Mouse (Mus musculus) pancreas, adult 10 weeks (tissue): ENCODE measurements around the gene Vmn2r76. TPM values are rescaled to one million over a fixed set of nuclear protein-coding genes. Genes with fewer than 3 reads are reported as not detected.

ENCODE experiments used
- polyA plus RNA-seq: library from polyadenylated mRNA; stranded (reverse); fragments of 350-450 nt; fragmentation: Illumina TruSeq; extraction: RNeasy Lipid Tissue Mini Kit (QIAGEN cat#74804); gene quantifications from one replicate; pipeline ENCODE4 v1.2.3, GENCODE M21; 2015; ENCODE audit warnings: low read depth, low replicate concordance; ENCODE audit not compliant: insufficient read depth

The Vmn2r76 gene
- polyA plus RNA-seq = not detected

DNA sequence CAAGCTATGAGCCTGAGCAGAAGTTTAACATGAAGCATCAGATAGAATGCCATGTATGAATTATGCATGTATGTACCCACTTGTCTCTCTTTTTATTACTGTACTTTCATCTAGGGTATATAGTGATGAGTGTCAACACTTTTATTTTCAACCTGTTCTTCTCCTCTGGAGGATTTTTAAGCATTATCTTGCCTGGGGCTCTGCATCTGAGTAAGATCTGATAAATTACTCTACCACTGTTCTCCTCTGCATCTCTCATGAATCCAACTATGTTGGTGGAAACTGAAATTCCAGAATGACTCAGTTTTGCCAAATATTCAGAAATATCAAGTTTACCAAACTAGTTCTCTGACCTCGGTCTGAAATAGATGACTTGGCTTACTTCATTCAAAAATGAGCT is at the start of gene Vmn2r76:
Vmn2r76 (minus strand) TSS at position 101 of the 400 bp plus-strand sequence.

DNA sequence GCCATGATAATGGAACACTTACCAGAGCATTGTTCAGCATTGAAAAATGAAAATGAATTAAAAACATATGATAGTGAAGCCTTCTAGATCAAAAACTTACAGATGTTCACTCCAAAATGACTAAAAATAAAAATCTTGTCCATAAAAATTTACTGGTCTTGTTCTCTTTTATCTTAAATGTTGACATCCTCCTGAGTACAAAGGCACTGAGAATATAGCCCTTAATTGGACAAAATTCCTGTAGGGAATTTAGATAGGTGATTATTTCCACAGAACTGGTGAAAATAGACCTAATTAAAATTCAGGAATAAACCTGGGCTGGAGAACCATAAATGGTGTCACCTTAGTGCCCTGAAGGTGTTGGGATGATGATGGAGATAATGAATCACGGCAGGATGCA is 31.0 kb upstream of the Vmn2r76 start, which contains the start of gene Olfr310:
Olfr310 (minus strand) TSS at position 101 of the 400 bp plus-strand sequence.

DNA sequence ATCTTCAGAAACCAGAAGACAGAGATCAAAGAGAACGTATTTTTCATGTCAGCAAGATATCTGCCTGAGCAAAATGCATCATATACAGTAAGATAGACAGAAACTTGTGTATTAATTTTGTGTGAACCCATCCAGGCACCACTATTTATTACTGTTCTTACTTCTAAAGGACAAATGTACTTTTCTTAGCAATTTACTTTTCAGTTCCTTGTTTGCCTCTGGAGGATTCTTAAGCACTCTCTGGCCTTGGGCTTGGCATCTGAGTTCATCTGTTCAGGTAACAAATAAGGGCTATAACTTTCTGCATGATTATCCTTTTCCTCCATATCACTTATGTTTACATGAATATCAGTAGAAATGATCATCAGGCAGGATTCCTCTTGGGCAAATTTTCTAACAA is 74.4 kb downstream of the Vmn2r76 start, which contains the start of gene Vmn2r75:
Vmn2r75 (minus strand) TSS at position 101 of the 400 bp plus-strand sequence.

Other genes starting within 250 kb of the Vmn2r76 start
- not detected for gene Vmn2r75, start 74.5 kb downstream of the Vmn2r76 start, polyA plus RNA-seq
- not detected for gene Olfr310, start 30.9 kb upstream of the Vmn2r76 start, polyA plus RNA-seq
- gene Olfr309, start 67.4 kb upstream of the Vmn2r76 start, polyA plus RNA-seq = not detected
- not detected for gene Olfr308, start 79.3 kb upstream of the Vmn2r76 start, polyA plus RNA-seq
- gene Olfr307, start 91.3 kb upstream of the Vmn2r76 start, polyA plus RNA-seq = not detected
- not detected for gene Olfr305, start 120.6 kb upstream of the Vmn2r76 start, polyA plus RNA-seq
- gene Olfr304, start 140.3 kb upstream of the Vmn2r76 start, polyA plus RNA-seq = not detected
- gene Olfr303, start 151.5 kb upstream of the Vmn2r76 start, polyA plus RNA-seq = not detected
- not detected for gene Olfr301, start 157.5 kb upstream of the Vmn2r76 start, polyA plus RNA-seq
- not detected for gene Olfr299, start 213.6 kb upstream of the Vmn2r76 start, polyA plus RNA-seq
- gene Olfr298, start 246.2 kb upstream of the Vmn2r76 start, polyA plus RNA-seq = not detected